In genomic region chr9:45608097-45609031, GRCm38 (mm10) we compare ENCODE assay signal across 12 mouse cellular contexts.
DNase-seq lines count a peak whose midpoint lies in the region; ATAC-seq and TF ChIP-seq lines count a peak whose summit lies in the region.
"Had no signal": no experiment of that assay in that cellular context is flagged by ENCODE, and none has a peak within 500 bp of the region (broad histone marks: within the 10 kb centered on the region; RNA-seq: fewer than 3 reads in every experiment).

No protein-coding gene starts in this region.

- no peak for TF ChIP-seq CTCF in cerebellum, adult 2 months (IDR thresholded peaks at IDR 0.05; ENCODE audit: borderline replicate concordance, insufficient read depth, low read depth, low read length)
- TF ChIP-seq CTCF in cortical plate, adult 2 months (IDR thresholded peaks at IDR 0.05; ENCODE audit: extremely low read depth, insufficient read depth, low read length) = no peak
- peak; percentile 37; the same call in 1 of the 2 replicates for TF ChIP-seq CTCF in midbrain, postnatal 0 days (IDR thresholded peaks at IDR 0.05)

- H3K4me1 ChIP-seq in cerebellum, adult 2 months (ENCODE audit: control insufficient read depth, insufficient read depth, low read length) = peaks cover 35% of the 10 kb centered on the region
- H3K4me1 ChIP-seq in cortical plate, adult 2 months (ENCODE audit: control insufficient read depth, insufficient read depth, low read length) = peaks cover 11% of the 10 kb centered on the region
- 0 out of 2 replicates have a peak, but pooled peaks cover 8% of the 10 kb centered on the region for H3K4me1 ChIP-seq in midbrain, postnatal 0 days (ENCODE audit: insufficient read depth, low read length)
- H3K4me1 ChIP-seq: stomach, embryonic 15.5 days had no signal

- WGBS in cerebellum, adult 2 months = 48% methylated on average over 13 of the region's 13 CpGs
- 31% methylated on average over 13 of the region's 13 CpGs for WGBS in midbrain, postnatal 0 days

- no peak overlapping the region for H3K4me3 ChIP-seq in cerebellum, adult 2 months (replicated peaks; ENCODE audit: insufficient read depth, low read depth, low read length)
- no peak overlapping the region for H3K4me3 ChIP-seq in cortical plate, adult 2 months (ENCODE audit: insufficient read depth, low read length)
- no peak overlapping the region for H3K4me3 ChIP-seq in midbrain, postnatal 0 days (ENCODE audit: low read depth, low read length)
- H3K4me3 ChIP-seq: embryonic facial prominence, embryonic 13.5 days; stomach, embryonic 15.5 days had no signal

- no peak for DNase-seq in cerebellum, adult 2 months
- no peak for DNase-seq in cerebellum, adult 11-12 months
- peak; percentile 25 to 49 for DNase-seq in kidney, postnatal 4 days
- peak; percentile 89 for DNase-seq in midbrain, postnatal 0 days (ENCODE audit: low spot score)
- no peak for DNase-seq in ovary, postnatal 14 days (ENCODE audit: low spot score)
- no peak for DNase-seq in lung, postnatal 14 days
- DNase-seq in thymus, postnatal 0 days (ENCODE audit: low spot score) = no peak

- no peaks in the 10 kb centered on the region for H3K27me3 ChIP-seq in cerebellum, adult 2 months (ENCODE audit: control insufficient read depth, insufficient read depth, low read length)
- no peaks in the 10 kb centered on the region for H3K27me3 ChIP-seq in midbrain, postnatal 0 days (ENCODE audit: insufficient read depth, low read length)
- H3K27me3 ChIP-seq: stomach, embryonic 15.5 days had no signal

- H3K27ac ChIP-seq in cerebellum, adult 2 months (ENCODE audit: insufficient read depth, low read length) = peak overlapping the region; percentile 62
- peak overlapping the region; percentile 63; the same call in 1 of the 2 replicates for H3K27ac ChIP-seq in cortical plate, adult 2 months (ENCODE audit: insufficient read depth, low read length)
- peak overlapping the region; percentile 52 for H3K27ac ChIP-seq in midbrain, postnatal 0 days (ENCODE audit: low read depth, low read length)
- H3K27ac ChIP-seq: embryonic facial prominence, embryonic 13.5 days; macrophage; stomach, embryonic 15.5 days had no signal

- no peaks in the 10 kb centered on the region for H3K9me3 ChIP-seq in midbrain, postnatal 0 days (ENCODE audit: low read length)
- H3K9me3 ChIP-seq: embryonic facial prominence, embryonic 13.5 days; stomach, embryonic 15.5 days had no signal

- H3K9ac ChIP-seq in midbrain, postnatal 0 days (replicated peaks; ENCODE audit: low read length, poor library complexity, severe bottlenecking) = no peak overlapping the region
- H3K9ac ChIP-seq: embryonic facial prominence, embryonic 13.5 days; stomach, embryonic 15.5 days had no signal

- ATAC-seq in midbrain, postnatal 0 days (ENCODE audit: low FRiP score) = peak; percentile 82
- ATAC-seq: inflammation-experienced regulatory T-cells, adult 6 months had no signal

- no peak for TF ChIP-seq POLR2A in cerebellum, adult 2 months (IDR thresholded peaks at IDR 0.05; ENCODE audit: borderline replicate concordance, insufficient read depth, low read length)
- no peak for TF ChIP-seq POLR2A in cortical plate, adult 2 months (IDR thresholded peaks at IDR 0.05; ENCODE audit: extremely low read depth, insufficient read depth, low read length)

- no peak overlapping the region for H3K4me2 ChIP-seq in midbrain, postnatal 0 days (ENCODE audit: low read depth, low read length, poor library complexity, severe bottlenecking)
- H3K4me2 ChIP-seq: embryonic facial prominence, embryonic 13.5 days; stomach, embryonic 15.5 days had no signal

- H3K36me3 ChIP-seq in midbrain, postnatal 0 days (ENCODE audit: insufficient read depth, low read length) = no peaks in the 10 kb centered on the region
- H3K36me3 ChIP-seq: embryonic facial prominence, embryonic 13.5 days; stomach, embryonic 15.5 days had no signal

Comparison
In these comparisons a context has a peak if more than half of its experiments do, and no peak if none do; other contexts are left out.
1. DNase-seq: peak in kidney, postnatal 4 days (2 of 2) and midbrain, postnatal 0 days (single experiment); none in cerebellum, adult 2 months (0 of 2), cerebellum, adult 11-12 months (single experiment), ovary, postnatal 14 days (single experiment), lung, postnatal 14 days (single experiment) and thymus, postnatal 0 days (single experiment).
2. Peak in every context shown above with its lines, with median percentiles within 50 percentile points of each other: H3K27ac ChIP-seq.